Mouse (Mus musculus): ENCODE data around the gene Sept9.

Gene Sept9

GRCm38 (mm10) chr11:117176900-117177299 lies 22.6 kb upstream of the Sept9 start:
- DNase-seq = no peak

GRCm38 (mm10) chr11:117177303-117177979 lies 22.0 kb upstream of the Sept9 start:
- DNase-seq = peak; percentile 85

- no peak for DNase-seq
Measured at GRCm38 (mm10) chr11:117179902-117180301, 19.6 kb upstream of the Sept9 start.

GRCm38 (mm10) chr11:117182808-117183207 lies 16.7 kb upstream of the Sept9 start:
- DNase-seq = no peak

GRCm38 (mm10) chr11:117183299-117183698 lies 16.2 kb upstream of the Sept9 start:
- no peak for DNase-seq

- DNase-seq = no peak
Measured at GRCm38 (mm10) chr11:117183841-117184240, 15.6 kb upstream of the Sept9 start.

GRCm38 (mm10) chr11:117185076-117185933 lies 14.2 kb upstream of the Sept9 start:
- DNase-seq = no peak

GRCm38 (mm10) chr11:117191524-117191923 lies 7.9 kb upstream of the Sept9 start:
- DNase-seq = no peak

- no peak for DNase-seq
Measured at GRCm38 (mm10) chr11:117194475-117194937, 5.0 kb upstream of the Sept9 start.

- DNase-seq = no peak
Measured at GRCm38 (mm10) chr11:117195616-117196015, 3.8 kb upstream of the Sept9 start.

GRCm38 (mm10) chr11:117196681-117197080 lies 2.8 kb upstream of the Sept9 start:
- DNase-seq = no peak

- DNase-seq = no peak
Measured at GRCm38 (mm10) chr11:117198122-117198521, 1.3 kb upstream of the Sept9 start.

- no peak for DNase-seq
Measured at GRCm38 (mm10) chr11:117201846-117202245, 2.4 kb downstream of the Sept9 start.

- peak; percentile 84 for DNase-seq
Measured at GRCm38 (mm10) chr11:117204606-117205005, 5.1 kb downstream of the Sept9 start.

GRCm38 (mm10) chr11:117205042-117205441 lies 5.6 kb downstream of the Sept9 start:
- peak; percentile 54 for DNase-seq

- no peak for DNase-seq
Measured at GRCm38 (mm10) chr11:117205447-117205846, 6.0 kb downstream of the Sept9 start.

GRCm38 (mm10) chr11:117207436-117207835 lies 8.0 kb downstream of the Sept9 start:
- no peak for DNase-seq

- no peak for DNase-seq
Measured at GRCm38 (mm10) chr11:117208151-117208673, 8.8 kb downstream of the Sept9 start.

- DNase-seq = no peak
Measured at GRCm38 (mm10) chr11:117216713-117217112, 17.3 kb downstream of the Sept9 start.

- no peak for DNase-seq
Measured at GRCm38 (mm10) chr11:117218070-117218469, 18.6 kb downstream of the Sept9 start.

- no peak for DNase-seq
Measured at GRCm38 (mm10) chr11:117218498-117218897, 19.0 kb downstream of the Sept9 start.

- DNase-seq = no peak
Measured at GRCm38 (mm10) chr11:117220777-117221176, 21.3 kb downstream of the Sept9 start.

GRCm38 (mm10) chr11:117221182-117221581 lies 21.7 kb downstream of the Sept9 start:
- DNase-seq = no peak

GRCm38 (mm10) chr11:117222899-117223298 lies 23.4 kb downstream of the Sept9 start:
- DNase-seq = no peak

All from kidney, adult 11 months (tissue).